Mouse (Mus musculus) myocyte (in vitro differentiated cells): ENCODE measurements around the gene Fam166b. TPM values are rescaled to one million over a fixed set of nuclear protein-coding genes. Genes with fewer than 3 reads are reported as not detected.

Experiments used
- H3K27me3 ChIP-seq: one replicate; pipeline ENCODE4 v1.6.1; 2011; ENCODE audit not compliant: control insufficient read depth, insufficient read depth, insufficient read length
- H3K36me3 ChIP-seq: one replicate; pipeline ENCODE4 v1.6.1; 2011; ENCODE audit not compliant: control insufficient read depth, insufficient read depth
- H3K4me2 ChIP-seq: one replicate; pipeline ENCODE4 v1.6.1; 2011; ENCODE audit warnings: low read depth, control low read depth
- H3K4me3 ChIP-seq: one replicate; pipeline ENCODE4 v1.5.1; 2011; ENCODE audit warnings: mild to moderate bottlenecking, control low read depth, moderate library complexity
- H3K79me2 ChIP-seq: one replicate; pipeline ENCODE4 v1.6.1; 2011; ENCODE audit not compliant: control insufficient read depth, insufficient read depth
- H3ac ChIP-seq: one replicate; pipeline ENCODE4 v1.6.1; 2011; ENCODE audit not compliant: control insufficient read depth, insufficient read length
- CEBPB ChIP-seq: IDR thresholded peaks from 2 replicates; pipeline ENCODE4 v1.6.1; 2011; ENCODE audit warnings: mild to moderate bottlenecking, moderate library complexity; ENCODE audit not compliant: poor library complexity, insufficient read depth, severe bottlenecking
- E2F4 ChIP-seq: IDR thresholded peaks from one replicate; pipeline ENCODE4 v1.6.1; 2011; ENCODE audit warnings: mild to moderate bottlenecking, control low read depth, moderate library complexity; ENCODE audit not compliant: insufficient read depth
- MAX ChIP-seq: IDR thresholded peaks from one replicate; pipeline ENCODE4 v1.6.1; 2011; ENCODE audit warnings: low read depth, mild to moderate bottlenecking, control low read depth
- MYOD1 ChIP-seq, 3 experiments: IDR thresholded peaks; one replicate each; pipeline ENCODE4 v1.6.1; 2011; ENCODE audit warnings: control low read depth in 2 of 3, low read depth in 2 of 3, mild to moderate bottlenecking in 2 of 3, moderate library complexity in 1 of 3; ENCODE audit not compliant: insufficient read length in 2 of 3, control insufficient read depth in 1 of 3
- MYOG ChIP-seq, 3 experiments: IDR thresholded peaks; one replicate each; pipeline ENCODE4 v1.6.1; 2011; ENCODE audit warnings: control low read depth in 2 of 3, low read depth in 2 of 3, mild to moderate bottlenecking in 2 of 3; ENCODE audit not compliant: insufficient read length in 2 of 3, control insufficient read depth in 1 of 3, insufficient read depth in 1 of 3
- POLR2A ChIP-seq: IDR thresholded peaks from one replicate; pipeline ENCODE4 v1.6.1; 2011; ENCODE audit warnings: low read depth, mild to moderate bottlenecking, control low read depth, moderate library complexity; ENCODE audit not compliant: insufficient read length
- POLR2AphosphoS2 ChIP-seq: IDR thresholded peaks from one replicate; pipeline ENCODE4 v1.6.1; 2011; ENCODE audit warnings: low read depth, control low read depth; ENCODE audit not compliant: insufficient read length
- REST ChIP-seq: IDR thresholded peaks from one replicate; pipeline ENCODE4 v1.6.1; 2011; ENCODE audit warnings: mild to moderate bottlenecking, control low read depth, moderate library complexity; ENCODE audit not compliant: insufficient read depth, insufficient read length
- SRF ChIP-seq: IDR thresholded peaks from one replicate; pipeline ENCODE4 v1.6.1; 2011; ENCODE audit warnings: low read depth; ENCODE audit not compliant: control insufficient read depth, insufficient read length
- TCF12 ChIP-seq: IDR thresholded peaks from one replicate; pipeline ENCODE4 v1.6.1; 2011; ENCODE audit warnings: mild to moderate bottlenecking, control low read depth; ENCODE audit not compliant: poor library complexity, insufficient read depth, severe bottlenecking
- TCF3 ChIP-seq: IDR thresholded peaks from one replicate; pipeline ENCODE4 v1.6.1; 2011; ENCODE audit warnings: low read depth, control low read depth; ENCODE audit not compliant: insufficient read length
- USF1 ChIP-seq: IDR thresholded peaks from one replicate; pipeline ENCODE4 v1.6.1; 2011; ENCODE audit warnings: low read depth, mild to moderate bottlenecking, control low read depth, moderate library complexity
- polyA plus RNA-seq: library from polyadenylated mRNA; unstranded; fragments of >200 nt; fragmentation: generic; extraction: Trizol; gene quantifications from one replicate; pipeline ENCODE4 v1.2.1, GENCODE M21; 2012; ENCODE audit warnings: missing spikeins

Fam166b gene
- polyA plus RNA-seq, 1 experiment, result 0.04 TPM

DNA sequence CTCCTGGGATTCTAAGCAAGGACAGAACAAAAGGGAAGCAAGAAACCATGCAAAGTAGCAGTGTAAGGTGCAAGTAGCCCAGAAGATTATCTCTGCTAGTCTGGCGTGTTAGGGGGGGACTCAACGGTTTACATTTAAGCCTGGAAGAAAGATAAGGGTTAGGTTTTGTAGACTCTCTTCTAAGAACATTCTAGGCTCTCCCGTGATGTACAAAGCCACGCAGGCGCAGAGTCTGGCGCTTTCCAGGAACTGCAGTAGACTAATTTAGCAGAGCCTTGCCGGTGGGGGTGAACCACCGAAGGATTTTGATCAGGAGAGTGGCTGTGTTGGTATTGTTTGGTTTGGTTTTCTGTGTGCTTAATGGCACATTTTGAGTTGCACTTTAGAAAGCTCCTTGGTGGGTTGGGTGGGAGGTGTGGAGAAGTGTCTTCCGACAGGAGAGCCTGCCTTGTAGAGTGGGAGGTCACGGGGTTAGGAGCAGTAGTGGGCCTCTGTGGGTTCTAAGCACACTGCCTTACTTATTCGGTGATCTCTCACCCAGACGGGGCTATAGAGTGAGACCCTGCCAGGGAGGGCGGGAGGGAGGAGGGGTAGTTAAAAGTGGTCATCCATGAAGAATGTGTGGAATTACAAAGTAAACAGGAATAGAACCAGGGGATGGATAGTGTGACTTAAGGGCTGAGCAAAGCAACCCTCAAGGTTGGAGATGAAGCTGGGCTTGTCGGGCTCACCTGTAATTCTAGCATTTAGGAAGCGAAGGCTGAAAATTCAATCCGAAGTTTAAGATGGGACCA is 11.5 kb downstream of the Fam166b start:
- no peak overlapping the region for H3K4me3 ChIP-seq
- H3K4me2 ChIP-seq, result no peak overlapping the region
- H3ac ChIP-seq, result no peak overlapping the region
- no peaks in the 10 kb centered on the region for H3K79me2 ChIP-seq
- TF ChIP-seq TCF12 (no peak), MYOD1 (IDR thresholded peaks at IDR 0.05; ENCODE audit: control insufficient read depth in 1 of 3, insufficient read length in 2 of 3, low read depth in 2 of 3) (no peak), MYOG (IDR thresholded peaks at IDR 0.05; ENCODE audit: control insufficient read depth in 1 of 3, insufficient read depth in 1 of 3, insufficient read length in 2 of 3, low read depth in 2 of 3) (no peak)
- H3K36me3 ChIP-seq, result no peaks in the 10 kb centered on the region
- H3K27me3 ChIP-seq, result no peaks in the 10 kb centered on the region

DNA sequence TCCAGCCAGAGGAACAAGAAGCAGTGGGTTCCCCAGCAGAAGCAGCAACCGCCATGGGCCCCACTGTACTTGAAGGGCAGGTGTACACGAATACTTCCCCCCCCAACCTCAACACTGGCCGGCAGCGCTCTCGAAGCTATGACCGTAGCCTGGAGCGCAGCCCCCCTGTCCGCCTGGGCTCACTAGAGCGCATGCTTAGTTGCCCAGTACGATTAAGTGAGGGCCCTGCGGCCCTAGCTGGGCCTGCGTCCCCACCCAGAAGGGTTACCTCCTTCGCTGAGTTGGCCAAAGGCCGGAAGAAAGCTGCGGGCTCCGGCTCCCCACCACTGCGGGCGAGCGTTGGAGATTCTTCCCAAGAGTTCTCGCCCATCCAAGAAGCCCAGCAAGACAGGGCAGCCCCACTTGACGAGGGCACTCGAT is 12.9 kb downstream of the Fam166b start:
- no peaks in the 10 kb centered on the region for H3K79me2 ChIP-seq
- no peaks in the 10 kb centered on the region for H3K36me3 ChIP-seq
- no peak overlapping the region for H3ac ChIP-seq
- H3K4me3 ChIP-seq, result no peak overlapping the region
- H3K4me2 ChIP-seq, result no peak overlapping the region
- no peaks in the 10 kb centered on the region for H3K27me3 ChIP-seq
- TF ChIP-seq CEBPB (no peak), MYOG (IDR thresholded peaks at IDR 0.05; ENCODE audit: control insufficient read depth in 1 of 3, insufficient read depth in 1 of 3, insufficient read length in 2 of 3, low read depth in 2 of 3) (no peak), MAX (no peak), SRF (no peak), TCF3 (no peak), USF1 (no peak), REST (no peak), POLR2AphosphoS2 (no peak), TCF12 (no peak), E2F4 (no peak), MYOD1 (IDR thresholded peaks at IDR 0.05; ENCODE audit: control insufficient read depth in 1 of 3, insufficient read length in 2 of 3, low read depth in 2 of 3) (no peak), POLR2A (no peak)

DNA sequence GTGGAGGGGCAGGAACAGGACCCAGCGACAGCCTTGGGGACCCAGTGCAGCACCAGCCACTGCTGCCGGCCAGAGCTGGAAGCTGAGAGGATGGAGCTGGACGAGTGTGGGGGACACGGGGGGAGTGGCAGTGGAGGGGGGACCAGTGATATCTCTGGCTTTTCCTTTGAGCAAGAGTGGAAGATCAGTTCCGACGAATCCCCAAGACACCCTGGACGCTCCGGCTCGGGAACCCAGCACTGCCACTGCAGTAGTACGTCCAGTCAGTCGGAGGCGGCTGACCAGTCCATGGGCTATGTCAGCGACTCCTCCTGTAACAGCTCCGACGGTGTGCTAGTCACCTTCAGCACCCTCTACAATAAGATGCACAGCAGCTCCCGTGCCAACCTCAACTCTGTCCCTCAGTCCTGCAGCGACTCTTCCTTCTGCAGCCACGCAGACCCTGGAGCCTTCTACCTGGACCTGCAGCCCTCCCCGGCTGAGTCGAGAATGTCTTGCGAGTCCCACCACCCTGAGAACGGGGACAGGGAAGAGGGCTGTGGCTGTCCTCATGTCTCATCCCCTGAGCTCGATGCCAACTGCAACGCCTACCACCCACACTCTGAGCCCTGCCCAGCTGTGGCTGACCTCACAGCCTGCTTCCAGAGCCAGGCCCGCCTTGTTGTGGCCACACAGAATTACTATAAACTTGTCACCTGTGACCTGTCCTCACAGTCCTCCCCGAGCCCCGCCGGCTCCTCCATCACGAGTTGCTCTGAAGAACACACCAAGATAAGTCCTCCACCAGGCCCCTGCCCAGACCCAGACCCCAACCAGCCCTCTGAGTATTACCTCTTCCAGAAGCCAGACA is 13.5 kb downstream of the Fam166b start:
- Histone ChIP-seq H3K36me3 (no peaks in the 10 kb centered on the region), H3K79me2 (no peaks in the 10 kb centered on the region), H3K4me3 (no peak overlapping the region), H3K27me3 (no peaks in the 10 kb centered on the region), H3K4me2 (no peak overlapping the region), H3ac (no peak overlapping the region)
- TF ChIP-seq TCF12, result no peak
- TF ChIP-seq MYOD1 (IDR thresholded peaks at IDR 0.05; ENCODE audit: control insufficient read depth in 1 of 3, insufficient read length in 2 of 3, low read depth in 2 of 3), result peak in 2 of 3 experiments; percentile 54 to 78
- TF ChIP-seq REST, result no peak
- TF ChIP-seq MYOG (IDR thresholded peaks at IDR 0.05; ENCODE audit: control insufficient read depth in 1 of 3, insufficient read depth in 1 of 3, insufficient read length in 2 of 3, low read depth in 2 of 3), result peak in 2 of 3 experiments; percentile 17 to 81
- TF ChIP-seq TCF3, result peak; percentile 20

DNA sequence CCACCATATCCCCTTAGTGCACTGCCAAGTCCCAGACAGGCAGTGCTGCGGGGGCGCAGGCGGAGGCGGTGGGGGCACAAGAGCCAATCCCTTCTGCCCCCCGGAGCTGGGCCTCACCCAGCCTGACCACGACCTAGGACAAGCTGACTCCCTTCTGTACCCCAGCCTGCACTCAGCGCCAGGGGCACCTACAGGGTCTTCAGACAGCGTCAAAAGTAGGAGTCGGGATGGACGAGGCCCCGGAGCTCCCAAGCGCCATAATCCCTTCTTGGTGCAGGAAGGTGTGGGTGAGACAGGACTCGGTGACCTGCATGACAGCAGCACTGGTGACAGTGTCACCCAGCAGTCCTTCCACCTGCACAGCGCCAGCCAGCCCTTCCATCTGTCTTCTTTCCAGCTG is 14.2 kb downstream of the Fam166b start:
- Histone ChIP-seq H3K4me3 (no peak overlapping the region), H3K36me3 (no peaks in the 10 kb centered on the region), H3K27me3 (no peaks in the 10 kb centered on the region), H3ac (no peak overlapping the region), H3K4me2 (no peak overlapping the region), H3K79me2 (no peaks in the 10 kb centered on the region)
- no peak for TF ChIP-seq MYOG (IDR thresholded peaks at IDR 0.05; ENCODE audit: control insufficient read depth in 1 of 3, insufficient read depth in 1 of 3, insufficient read length in 2 of 3, low read depth in 2 of 3)
- TF ChIP-seq E2F4, result no peak
- TF ChIP-seq USF1, result no peak
- TF ChIP-seq TCF3, result no peak
- no peak for TF ChIP-seq POLR2AphosphoS2
- TF ChIP-seq MAX, result no peak
- no peak for TF ChIP-seq SRF
- no peak for TF ChIP-seq MYOD1 (IDR thresholded peaks at IDR 0.05; ENCODE audit: control insufficient read depth in 1 of 3, insufficient read length in 2 of 3, low read depth in 2 of 3)
- TF ChIP-seq CEBPB, result no peak
